Mouse (Mus musculus) erythroblast, embryonic 14.5 days (primary cell): ENCODE results near the gene Tmbim4. TPM values are rescaled to one million over a fixed set of nuclear protein-coding genes. Genes with fewer than 3 reads are reported as not detected.

Experiments
- H3K27me3 ChIP-seq: 2 replicates; pipeline ENCODE4 v1.6.1; 2012; ENCODE audit warnings: inconsistent platforms; ENCODE audit not compliant: control insufficient read depth
- H3K36me3 ChIP-seq: 2 replicates; pipeline ENCODE4 v1.6.1; 2012; ENCODE audit warnings: mild to moderate bottlenecking, inconsistent platforms; ENCODE audit not compliant: control insufficient read depth
- H3K4me1 ChIP-seq: 2 replicates; pipeline ENCODE4 v1.6.1; 2012; ENCODE audit warnings: inconsistent platforms; ENCODE audit not compliant: control insufficient read depth
- H3K4me3 ChIP-seq: replicated peaks from 2 replicates; pipeline ENCODE3; 2012; ENCODE audit warnings: moderate library complexity, mild to moderate bottlenecking, inconsistent platforms
- H3K9me3 ChIP-seq: 2 replicates; pipeline ENCODE4 v1.6.1; 2012; ENCODE audit warnings: low read length, inconsistent platforms, mixed read lengths; ENCODE audit not compliant: control insufficient read depth
- GATA1 ChIP-seq: IDR thresholded peaks from 2 replicates; pipeline ENCODE4 v1.6.1; 2012; ENCODE audit warnings: low read length, inconsistent platforms, mixed read lengths
- TAL1 ChIP-seq: IDR thresholded peaks from 3 replicates; pipeline ENCODE4 v1.6.1; 2012; ENCODE audit warnings: low read length, inconsistent platforms, mixed read lengths
- polyA plus RNA-seq: library from polyadenylated mRNA; stranded (reverse); fragments of >175 nt; gene quantifications from 2 replicates; pipeline ENCODE4 v1.2.3, GENCODE M21; 2012

Gene Tmbim4
- polyA plus RNA-seq, 1 experiment: 4.9 TPM

GRCm38 (mm10) chr10:120250911-120251683, 49.7 kb downstream of the Tmbim4 start:
- H3K4me1 ChIP-seq: no peaks in the 10 kb centered on the region
- no peaks in the 10 kb centered on the region for H3K9me3 ChIP-seq
- no peak overlapping the region for H3K4me3 ChIP-seq
- TF ChIP-seq TAL1 (no peak), GATA1 (no peak)
- no peaks in the 10 kb centered on the region for H3K36me3 ChIP-seq
- peaks cover 4% of the 10 kb centered on the region; the same call in 1 of the 2 replicates for H3K27me3 ChIP-seq

DNA sequence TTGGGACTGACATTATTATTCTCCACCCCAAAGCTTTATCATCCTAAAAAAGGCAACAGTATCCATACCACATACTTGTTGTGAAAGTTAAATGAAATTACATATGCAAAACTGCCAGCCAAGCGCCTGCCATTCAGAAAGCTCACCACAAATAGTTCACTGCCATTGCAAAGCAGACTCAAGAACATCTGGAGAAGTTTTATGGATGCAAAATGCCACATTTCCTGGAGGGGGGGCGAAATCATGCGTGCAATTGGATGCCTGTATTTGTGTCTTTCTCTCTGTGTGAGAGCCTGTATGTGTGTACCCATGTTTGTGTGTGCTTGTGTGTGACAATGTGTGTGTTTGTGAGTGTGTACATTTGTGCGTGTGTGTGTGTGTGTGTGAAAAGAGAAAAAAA, 50.4 kb downstream of the Tmbim4 start:
- H3K36me3 ChIP-seq: no peaks in the 10 kb centered on the region
- no peaks in the 10 kb centered on the region for H3K9me3 ChIP-seq
- TF ChIP-seq GATA1: no peak
- no peak for TF ChIP-seq TAL1
- H3K27me3 ChIP-seq: peaks cover 4% of the 10 kb centered on the region; the same call in 1 of the 2 replicates
- H3K4me1 ChIP-seq: no peaks in the 10 kb centered on the region
- no peak overlapping the region for H3K4me3 ChIP-seq

- no peak for TF ChIP-seq TAL1
- no peak for TF ChIP-seq GATA1
- no peaks in the 10 kb centered on the region for H3K9me3 ChIP-seq
- H3K36me3 ChIP-seq: no peaks in the 10 kb centered on the region
- H3K4me3 ChIP-seq: no peak overlapping the region
- H3K27me3 ChIP-seq: peaks cover 4% of the 10 kb centered on the region; the same call in 1 of the 2 replicates
- no peaks in the 10 kb centered on the region for H3K4me1 ChIP-seq
Measured at GRCm38 (mm10) chr10:120252800-120253199, 51.4 kb downstream of the Tmbim4 start.

DNA sequence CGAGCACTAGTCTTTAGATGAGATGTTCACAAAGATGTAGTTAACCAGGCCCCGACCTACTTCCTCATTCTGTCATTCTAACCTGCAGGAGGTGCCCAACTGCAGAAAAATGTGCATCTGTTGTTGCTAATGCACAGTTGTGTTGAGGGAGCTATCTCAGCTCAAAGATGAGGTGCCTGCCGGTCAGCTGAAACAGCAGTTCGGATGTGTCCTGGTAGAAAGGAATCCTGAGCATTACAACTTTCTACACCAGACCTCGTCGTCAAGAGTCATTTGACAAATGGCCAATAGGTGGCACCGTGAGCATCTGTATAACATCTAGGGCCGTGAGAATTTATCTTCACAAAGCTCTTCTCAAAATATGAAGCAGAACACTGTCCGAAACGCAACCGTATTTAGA, 55.8 kb downstream of the Tmbim4 start:
- Histone ChIP-seq H3K4me1 (no peaks in the 10 kb centered on the region), H3K4me3 (no peak overlapping the region), H3K27me3 (peaks cover 4% of the 10 kb centered on the region; the same call in 1 of the 2 replicates), H3K36me3 (no peaks in the 10 kb centered on the region), H3K9me3 (no peaks in the 10 kb centered on the region)
- TF ChIP-seq TAL1: no peak
- no peak for TF ChIP-seq GATA1

GRCm38 (mm10) chr10:120267790-120268189, 66.4 kb downstream of the Tmbim4 start:
- no peak for TF ChIP-seq TAL1
- TF ChIP-seq GATA1: no peak
- peaks cover 11% of the 10 kb centered on the region for H3K27me3 ChIP-seq
- no peak overlapping the region for H3K4me3 ChIP-seq
- H3K4me1 ChIP-seq: no peaks in the 10 kb centered on the region
- no peaks in the 10 kb centered on the region for H3K36me3 ChIP-seq
- H3K9me3 ChIP-seq: peaks cover 5% of the 10 kb centered on the region; the same call in 1 of the 2 replicates

GRCm38 (mm10) chr10:120269946-120270345, 68.6 kb downstream of the Tmbim4 start:
- Histone ChIP-seq H3K9me3 (no peaks in the 10 kb centered on the region), H3K4me1 (no peaks in the 10 kb centered on the region), H3K36me3 (no peaks in the 10 kb centered on the region), H3K4me3 (no peak overlapping the region), H3K27me3 (peaks cover 11% of the 10 kb centered on the region)
- TF ChIP-seq GATA1 (no peak), TAL1 (no peak)

DNA sequence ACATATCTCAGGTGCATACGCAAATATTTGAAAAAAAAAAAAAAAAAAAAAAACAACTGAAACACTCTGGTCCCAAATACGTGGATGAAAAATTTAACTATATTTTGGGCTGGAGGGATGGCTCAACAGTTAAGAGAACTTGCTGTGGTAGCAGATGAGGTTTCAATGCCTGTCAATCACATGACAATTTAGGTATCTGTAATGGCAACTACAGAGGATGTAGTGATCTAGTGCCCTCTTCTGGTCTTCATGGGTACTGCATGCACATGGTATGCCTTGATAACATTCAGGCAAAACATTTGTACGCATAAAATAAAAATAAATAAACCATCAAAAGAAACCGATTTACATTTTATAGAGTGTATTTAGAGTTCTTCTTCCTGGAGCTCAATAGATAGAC, 69.4 kb downstream of the Tmbim4 start:
- no peaks in the 10 kb centered on the region for H3K36me3 ChIP-seq
- TF ChIP-seq GATA1 (no peak), TAL1 (no peak)
- no peaks in the 10 kb centered on the region for H3K4me1 ChIP-seq
- H3K9me3 ChIP-seq: no peaks in the 10 kb centered on the region
- peaks cover 11% of the 10 kb centered on the region for H3K27me3 ChIP-seq
- no peak overlapping the region for H3K4me3 ChIP-seq

DNA sequence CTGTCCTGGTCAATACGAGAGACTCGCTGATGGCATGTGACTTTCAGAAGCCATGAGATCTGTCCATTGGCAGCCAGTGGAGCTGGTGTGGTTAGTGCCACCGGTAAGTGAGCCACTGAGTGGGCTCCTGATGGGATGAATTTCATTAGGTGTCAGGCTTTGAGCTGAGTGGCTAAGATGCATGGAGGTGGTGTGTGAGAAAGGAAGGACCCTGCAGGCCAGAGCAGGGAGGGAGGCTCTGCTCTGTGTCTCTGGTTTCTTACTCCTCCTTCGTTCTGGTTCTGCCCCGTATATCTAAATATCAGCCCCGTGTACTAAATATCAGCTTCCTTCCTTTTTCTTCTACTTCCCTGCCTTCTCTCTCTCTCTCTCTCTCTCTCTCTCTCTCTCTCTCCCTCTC, 69.9 kb downstream of the Tmbim4 start:
- no peaks in the 10 kb centered on the region for H3K36me3 ChIP-seq
- H3K4me1 ChIP-seq: no peaks in the 10 kb centered on the region
- H3K27me3 ChIP-seq: peaks cover 11% of the 10 kb centered on the region
- no peak overlapping the region for H3K4me3 ChIP-seq
- H3K9me3 ChIP-seq: no peaks in the 10 kb centered on the region
- no peak for TF ChIP-seq GATA1
- no peak for TF ChIP-seq TAL1

DNA sequence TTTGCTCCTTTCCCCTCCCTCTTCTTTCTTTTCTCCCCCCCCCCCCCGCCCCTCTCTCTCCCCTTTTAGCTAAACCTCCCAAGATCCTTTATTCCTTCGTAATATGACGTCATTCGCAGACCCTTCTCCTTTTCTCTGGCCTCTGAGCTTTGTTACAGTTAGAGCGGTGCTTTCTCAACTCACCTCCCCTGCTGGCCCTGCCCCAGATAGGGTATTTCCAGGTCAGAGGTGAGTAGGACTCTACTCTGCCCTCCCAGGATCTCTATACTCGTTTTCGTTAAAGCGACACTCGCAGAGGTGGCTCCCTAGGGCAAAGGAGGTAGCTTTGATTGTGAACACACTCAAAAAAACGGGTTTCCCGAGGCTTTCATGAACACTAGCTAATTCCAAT, 70.5 kb downstream of the Tmbim4 start:
- H3K4me3 ChIP-seq: no peak overlapping the region
- no peaks in the 10 kb centered on the region for H3K9me3 ChIP-seq
- no peaks in the 10 kb centered on the region for H3K36me3 ChIP-seq
- H3K27me3 ChIP-seq: peaks cover 11% of the 10 kb centered on the region
- no peaks in the 10 kb centered on the region for H3K4me1 ChIP-seq
- no peak for TF ChIP-seq TAL1
- no peak for TF ChIP-seq GATA1

DNA sequence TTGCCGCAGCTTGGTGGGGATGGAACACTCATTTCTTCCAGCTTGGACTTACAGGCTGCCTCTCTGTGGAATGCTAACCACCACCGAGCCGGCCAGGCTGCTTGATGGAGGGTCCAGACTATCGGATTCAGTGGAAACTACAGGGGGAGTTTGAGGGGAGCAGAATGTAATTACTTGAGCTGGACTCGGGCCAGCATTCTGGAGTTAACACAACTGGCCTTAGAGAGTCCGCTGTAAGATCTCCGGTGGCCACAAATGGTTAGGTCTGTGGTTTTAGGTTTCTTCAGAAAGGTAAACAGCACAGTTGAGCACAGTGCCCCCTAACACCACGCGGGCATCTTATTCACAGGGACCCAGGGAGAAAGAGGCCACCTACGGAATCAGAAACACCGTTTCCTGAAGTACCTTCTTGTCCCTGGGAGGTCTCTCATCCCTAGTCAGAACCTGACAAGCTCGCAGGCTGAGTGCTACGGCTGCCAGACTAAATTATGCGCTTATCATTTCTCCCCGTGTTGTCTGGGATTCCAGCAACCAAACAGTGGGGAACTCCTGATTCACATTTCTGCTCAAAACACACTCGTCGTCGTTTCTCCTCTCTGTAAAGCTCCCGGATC, 71.0 kb downstream of the Tmbim4 start:
- TF ChIP-seq GATA1: no peak
- TF ChIP-seq TAL1: no peak
- H3K27me3 ChIP-seq: peaks cover 11% of the 10 kb centered on the region
- no peaks in the 10 kb centered on the region for H3K9me3 ChIP-seq
- no peak overlapping the region for H3K4me3 ChIP-seq
- H3K36me3 ChIP-seq: no peaks in the 10 kb centered on the region
- H3K4me1 ChIP-seq: no peaks in the 10 kb centered on the region
